Mouse (Mus musculus) heart, embryonic 14.5 days (tissue): ENCODE results near the gene Cyb5rl. TPM values are rescaled to one million over a fixed set of nuclear protein-coding genes. Genes with fewer than 3 reads are reported as not detected.

ENCODE experiments used
- ATAC-seq: fragments of 200-750 bp; cut with Nextera tagmentation; 2 replicates; pipeline ENCODE4 v1.8.0; 2017; ENCODE audit warnings: low read depth, moderate TSS enrichment; ENCODE audit not compliant: insufficient number of reproducible peaks, insufficient read depth, low FRiP score
- H3K27ac ChIP-seq, 2 experiments: fragments of 200-500 bp in 1 of 2; fragments of 300-500 bp in 1 of 2; sonication (generic) in 1 of 2; replicated peaks in 1 of 2; 2 replicates each; pipeline ENCODE4 v1.5.1; 2012 to 2014; ENCODE audit warnings: low read depth in 2 of 2, low read length in 2 of 2, control low read depth in 1 of 2, mild to moderate bottlenecking in 1 of 2, mixed read lengths in 1 of 2; ENCODE audit not compliant: control insufficient read depth in 1 of 2, insufficient read depth in 1 of 2
- H3K27me3 ChIP-seq: fragments of 300-500 bp; sonication (generic); 2 replicates; pipeline ENCODE4 v1.6.1; 2014; ENCODE audit warnings: mild to moderate bottlenecking, low read length, control low read depth; ENCODE audit not compliant: control insufficient read depth, insufficient read depth
- H3K36me3 ChIP-seq: fragments of 300-500 bp; sonication (generic); 2 replicates; pipeline ENCODE4 v1.6.1; 2014; ENCODE audit warnings: mild to moderate bottlenecking, control low read depth, low read length, mixed read lengths; ENCODE audit not compliant: control insufficient read depth, insufficient read depth
- H3K4me1 ChIP-seq, 2 experiments: fragments of 200-500 bp in 1 of 2; fragments of 300-500 bp in 1 of 2; sonication (generic) in 1 of 2; 2 replicates each; pipeline ENCODE4 v1.6.1; 2012 to 2014; ENCODE audit warnings: low read length in 2 of 2, control low read depth in 1 of 2, mixed read lengths in 1 of 2; ENCODE audit not compliant: control insufficient read depth in 2 of 2, insufficient read depth in 2 of 2
- H3K4me2 ChIP-seq: fragments of 300-500 bp; sonication (generic); 2 replicates; pipeline ENCODE4 v1.6.1; 2014; ENCODE audit warnings: mild to moderate bottlenecking, low read length
- H3K4me3 ChIP-seq, 2 experiments: fragments of 200-500 bp in 1 of 2; fragments of 300-500 bp in 1 of 2; sonication (generic) in 1 of 2; 2 replicates each; pipeline ENCODE4 v1.5.1; 2012 to 2014; ENCODE audit warnings: low read length in 2 of 2, mild to moderate bottlenecking in 2 of 2, control low read depth in 1 of 2, low read depth in 1 of 2, moderate library complexity in 1 of 2; ENCODE audit not compliant: control insufficient read depth in 1 of 2, insufficient read depth in 1 of 2
- H3K9ac ChIP-seq: fragments of 300-500 bp; sonication (generic); 2 replicates; pipeline ENCODE4 v1.6.1; 2014; ENCODE audit warnings: mild to moderate bottlenecking, low read length
- H3K9me3 ChIP-seq: fragments of 300-500 bp; sonication (generic); 2 replicates; pipeline ENCODE4 v1.6.1; 2016; ENCODE audit warnings: low read length, control low read depth; ENCODE audit not compliant: control insufficient read depth
- WGBS: fragments of 180-500 bp; shearing (Covaris S2); extraction: QIAGEN DNeasy Blood & Tissue Kit; methylation state at CpG from one replicate; pipeline ENCODE4 v1.1.7; 2014; 5-methylcytosine and 5-hydroxymethylcytosine counted together
- polyA plus RNA-seq: library from polyadenylated mRNA; unstranded; fragments of >200 nt; fragmentation: Nextera tagmentation; extraction: Ambion mirVana; gene quantifications from 2 replicates; pipeline ENCODE4 v1.2.1, GENCODE M21; 2014

Gene Cyb5rl
- polyA plus RNA-seq = 1.7 and 5.1 TPM in 2 replicates

DNA sequence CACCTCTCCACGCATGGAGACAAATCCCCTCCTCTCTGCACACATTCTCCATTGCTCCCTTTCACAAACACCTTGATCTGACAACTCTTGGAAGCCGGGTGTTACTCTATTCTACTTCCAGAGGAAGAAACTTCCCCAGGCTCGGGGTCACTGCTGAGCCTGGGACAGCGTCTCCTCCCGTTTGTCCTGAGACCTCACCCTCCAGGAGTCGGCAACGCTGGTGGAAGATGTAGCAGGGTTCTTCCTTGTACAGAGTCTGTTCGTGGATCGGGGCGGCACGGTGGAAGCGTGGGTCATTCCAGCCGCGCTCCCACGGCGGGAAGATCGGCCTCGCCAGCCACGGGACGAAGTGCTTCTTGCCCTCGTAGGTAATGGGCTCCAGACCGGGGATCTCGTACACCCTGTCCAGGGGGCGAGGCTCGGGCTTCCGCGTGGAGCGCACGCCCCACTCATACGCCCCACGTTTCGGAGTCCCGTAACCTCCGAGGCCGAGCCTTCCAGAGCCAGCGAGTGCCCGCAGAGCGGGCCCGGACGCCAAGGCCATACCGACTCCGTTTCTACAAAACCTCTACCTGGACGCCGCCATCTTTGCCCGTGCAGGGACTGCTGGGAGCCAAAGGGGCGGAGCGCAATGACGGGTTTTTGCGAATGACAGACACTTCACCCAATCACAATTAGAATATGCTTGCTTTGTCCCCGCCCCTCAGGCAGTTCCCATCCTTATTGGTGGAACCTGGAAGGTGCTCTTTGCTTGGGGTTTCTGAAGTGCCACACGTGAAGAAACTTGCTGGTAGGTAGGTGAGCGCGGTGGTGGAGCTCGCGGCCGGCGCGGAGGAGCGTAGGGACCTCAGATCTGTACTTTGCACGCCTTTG is at the start of gene Cyb5rl, which contains the start of gene Mrpl37:
Cyb5rl (plus strand) TSS at position 737 of the 873 bp plus-strand sequence.
Mrpl37 (minus strand) TSS at position 617 of the 873 bp plus-strand sequence.
- ATAC-seq = peak; percentile 95
- Histone ChIP-seq H3K4me3 (peak within 1 kb of the TSS; percentile 72 to 73), H3K4me2 (peak within 1 kb of the TSS; percentile 93), H3K27me3 (0 out of 2 replicates have a peak, but pooled peaks cover 5% of the 10 kb centered on the region), H3K9ac (peak within 1 kb of the TSS; percentile 88), H3K27ac (peak within 1 kb of the TSS in 1 of 2 experiments; percentile 26; a peak in 2 of 4 replicates), H3K4me1 (peaks cover 2 to 12% of the 10 kb centered on the region in 2 experiments; a peak in 2 of 4 replicates), H3K36me3 (peaks cover 30% of the 10 kb centered on the region), H3K9me3 (no peaks in the 10 kb centered on the region)
- WGBS = under 1% methylated on average over 60 of the region's 60 CpGs

DNA sequence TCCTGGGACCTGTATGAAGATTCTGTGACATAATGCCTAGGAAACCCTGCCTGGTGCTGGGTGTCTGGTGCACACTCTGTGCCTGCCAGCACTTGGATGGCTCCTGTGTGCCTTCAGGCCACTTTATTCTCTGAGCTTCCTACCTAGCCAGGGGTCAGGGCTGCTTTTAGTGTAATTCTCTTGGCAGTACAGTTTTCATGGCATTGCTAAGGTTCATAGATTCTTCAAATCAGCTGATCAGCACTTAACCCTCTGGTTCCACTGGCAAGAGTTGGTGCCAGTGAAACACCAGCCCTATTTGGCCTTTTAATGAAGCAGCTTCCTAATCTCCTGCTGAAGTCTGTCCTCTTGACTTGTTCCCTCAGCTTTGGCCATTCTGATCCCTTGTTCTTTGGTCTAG is 49.5 kb upstream of the Cyb5rl start:
- Histone ChIP-seq H3K27me3 (no peaks in the 10 kb centered on the region), H3K4me1 (peaks cover 45 to 73% of the 10 kb centered on the region in 2 experiments), H3K9ac (no peak overlapping the region), H3K9me3 (no peaks in the 10 kb centered on the region), H3K36me3 (0 out of 2 replicates have a peak, but pooled peaks cover 10% of the 10 kb centered on the region), H3K4me2 (no peak overlapping the region), H3K27ac (no peak overlapping the region), H3K4me3 (no peak overlapping the region)
- ATAC-seq = no peak

DNA sequence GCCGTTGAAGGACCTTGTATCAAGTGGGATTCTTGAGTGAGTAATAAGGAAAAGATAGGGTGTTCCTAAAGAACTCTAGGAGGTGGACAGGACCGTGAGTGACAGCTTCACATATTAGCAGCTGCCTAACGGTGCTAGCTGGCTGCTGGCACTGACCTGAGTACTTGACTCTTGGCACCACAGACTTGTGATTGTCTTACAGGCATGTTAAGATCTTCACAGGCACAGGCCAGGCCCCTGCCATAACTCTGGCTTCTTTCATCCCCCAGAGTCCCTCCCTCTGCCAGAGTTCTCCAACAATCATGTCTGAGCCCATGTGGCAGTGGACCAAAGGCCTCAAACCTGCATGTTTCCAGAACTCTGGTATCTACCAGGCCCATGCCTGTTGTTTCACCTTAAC is 48.3 kb upstream of the Cyb5rl start:
- peak overlapping the region; percentile 13 to 39; a peak in 3 of 4 replicates for H3K27ac ChIP-seq
- 0 out of 2 replicates have a peak, but pooled peaks cover 10% of the 10 kb centered on the region for H3K36me3 ChIP-seq
- 40% methylated on average over 3 of the region's 3 CpGs for WGBS
- no peak overlapping the region for H3K4me3 ChIP-seq
- no peak for ATAC-seq
- H3K4me1 ChIP-seq = peaks cover 38 to 60% of the 10 kb centered on the region in 2 experiments
- H3K9ac ChIP-seq = no peak overlapping the region
- no peaks in the 10 kb centered on the region for H3K27me3 ChIP-seq
- H3K9me3 ChIP-seq = no peaks in the 10 kb centered on the region
- no peak overlapping the region for H3K4me2 ChIP-seq

DNA sequence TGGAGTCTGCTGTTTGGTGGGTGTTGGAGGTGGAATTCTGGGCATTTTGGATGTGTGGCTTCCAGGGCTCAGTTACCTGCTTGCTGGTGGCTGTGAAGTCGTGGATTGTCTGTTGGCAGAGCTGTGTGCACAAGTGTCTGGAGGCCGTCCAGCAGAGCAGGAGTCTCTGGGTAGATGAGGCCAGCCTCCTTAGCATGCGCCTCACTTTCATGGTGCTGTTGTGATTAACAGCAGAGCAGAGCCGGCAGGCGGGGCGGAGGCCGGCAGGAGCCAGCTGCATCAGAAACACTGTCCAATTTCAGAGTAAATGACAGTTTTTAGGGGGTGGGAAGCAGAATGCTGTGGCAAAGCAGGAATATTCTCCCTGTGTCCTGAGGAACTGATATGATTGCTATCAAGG is 47.8 kb upstream of the Cyb5rl start:
- ATAC-seq = no peak
- H3K36me3 ChIP-seq = 0 out of 2 replicates have a peak, but pooled peaks cover 10% of the 10 kb centered on the region
- H3K4me3 ChIP-seq = no peak overlapping the region
- H3K4me1 ChIP-seq = peaks cover 36 to 56% of the 10 kb centered on the region in 2 experiments
- 30% methylated on average over 7 of the region's 7 CpGs for WGBS
- H3K27ac ChIP-seq = peak overlapping the region; percentile 13 to 39; a peak in 3 of 4 replicates
- no peak overlapping the region for H3K9ac ChIP-seq
- H3K27me3 ChIP-seq = no peaks in the 10 kb centered on the region
- H3K4me2 ChIP-seq = no peak overlapping the region
- no peaks in the 10 kb centered on the region for H3K9me3 ChIP-seq

DNA sequence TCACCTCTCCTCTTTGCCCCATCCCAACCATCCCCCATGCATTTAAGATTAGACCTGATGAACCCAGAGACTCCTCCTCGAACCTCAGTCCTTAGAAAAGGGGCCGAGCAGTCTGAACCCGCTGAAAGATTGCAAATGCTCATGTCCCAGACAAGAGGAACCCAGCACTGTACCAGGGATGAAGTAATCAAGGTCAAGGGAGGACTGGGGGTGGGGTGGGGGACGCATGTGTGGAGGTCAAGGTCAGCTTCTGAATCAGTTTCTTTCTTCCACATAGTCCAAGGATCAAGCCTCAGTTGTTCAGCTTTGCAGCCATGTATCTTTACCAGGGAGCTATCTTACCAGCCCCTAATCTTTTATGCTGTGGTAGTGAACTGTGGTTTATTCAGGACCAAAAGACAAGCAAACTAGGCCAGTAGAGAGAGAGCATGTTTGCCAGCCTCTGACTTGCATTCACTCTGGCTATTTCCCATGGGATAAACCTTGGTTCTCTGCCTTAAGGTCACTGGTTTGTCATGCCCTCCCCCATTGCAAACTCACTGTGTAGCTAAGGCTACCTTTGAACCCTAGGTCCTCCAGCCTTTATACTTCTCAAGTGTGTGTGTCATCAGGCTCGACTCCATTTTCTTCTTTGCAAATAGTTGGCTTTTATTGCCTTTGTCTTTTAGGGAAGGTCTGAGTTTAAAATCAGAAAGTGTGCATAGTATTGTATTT is 46.3 kb upstream of the Cyb5rl start:
- Histone ChIP-seq H3K27me3 (no peaks in the 10 kb centered on the region), H3K36me3 (0 out of 2 replicates have a peak, but pooled peaks cover 2% of the 10 kb centered on the region), H3K27ac (no peak overlapping the region), H3K4me3 (no peak overlapping the region), H3K4me2 (no peak overlapping the region), H3K4me1 (peaks cover 34 to 47% of the 10 kb centered on the region in 2 experiments), H3K9me3 (no peaks in the 10 kb centered on the region), H3K9ac (no peak overlapping the region)
- no peak for ATAC-seq
- WGBS = 47% methylated on average over 5 of the region's 5 CpGs

DNA sequence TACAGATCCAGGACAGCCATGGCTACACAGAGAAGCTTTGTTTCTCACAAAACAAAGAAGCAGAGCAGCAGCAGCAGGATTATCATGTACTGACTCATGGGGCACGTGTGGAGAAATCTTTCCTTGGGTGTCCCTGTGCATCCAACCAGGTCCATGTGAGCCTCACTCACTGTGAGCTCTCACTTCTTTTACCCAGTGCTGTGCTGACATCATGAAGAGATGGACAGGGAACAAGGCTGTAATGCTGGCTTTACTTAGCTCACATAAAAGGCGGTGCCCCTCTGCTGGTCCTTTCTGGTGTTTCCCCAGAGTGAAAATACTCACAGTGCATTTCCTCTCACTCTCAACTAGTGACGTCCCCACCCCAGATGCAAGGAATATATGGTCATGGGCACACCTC is 45.3 kb upstream of the Cyb5rl start:
- no peak overlapping the region for H3K4me2 ChIP-seq
- ATAC-seq = no peak
- H3K9me3 ChIP-seq = no peaks in the 10 kb centered on the region
- no peak overlapping the region for H3K27ac ChIP-seq
- H3K4me3 ChIP-seq = no peak overlapping the region
- H3K36me3 ChIP-seq = no peaks in the 10 kb centered on the region
- H3K27me3 ChIP-seq = no peaks in the 10 kb centered on the region
- H3K9ac ChIP-seq = no peak overlapping the region
- H3K4me1 ChIP-seq = peaks cover 28 to 36% of the 10 kb centered on the region in 2 experiments
- WGBS = 51% methylated on average over 3 of the region's 3 CpGs

DNA sequence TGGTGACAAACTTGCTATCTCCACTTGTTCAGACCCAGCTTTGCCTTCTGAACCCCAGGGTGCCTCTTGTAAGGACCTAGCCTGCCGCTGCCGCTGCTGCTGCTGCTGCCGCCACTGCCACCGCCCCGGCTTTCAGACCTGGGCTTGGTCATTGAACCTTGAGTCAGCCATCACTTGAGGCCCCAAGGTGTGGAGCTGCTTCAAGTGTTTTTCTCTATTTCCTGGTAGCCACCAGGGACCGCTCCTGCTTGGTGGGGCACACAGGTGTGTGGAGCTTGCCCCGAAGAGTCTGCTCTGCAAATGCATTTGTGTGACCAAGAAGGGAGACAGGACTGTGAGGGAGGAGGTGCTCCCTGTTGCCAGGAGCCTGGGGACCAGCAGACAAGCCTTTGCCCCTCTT is 41.9 kb upstream of the Cyb5rl start:
- Histone ChIP-seq H3K27ac (no peak overlapping the region), H3K27me3 (no peaks in the 10 kb centered on the region), H3K9ac (no peak overlapping the region), H3K4me3 (no peak overlapping the region), H3K9me3 (no peaks in the 10 kb centered on the region), H3K4me2 (no peak overlapping the region), H3K4me1 (peaks cover 4 to 9% of the 10 kb centered on the region in 2 experiments), H3K36me3 (peaks cover 22% of the 10 kb centered on the region)
- WGBS = 85% methylated on average over 7 of the region's 7 CpGs
- ATAC-seq = no peak
